Mouse (Mus musculus) embryonic facial prominence, embryonic 15.5 days (tissue): ENCODE data around the gene Ppil4. TPM values are rescaled to one million over a fixed set of nuclear protein-coding genes. Genes with fewer than 3 reads are reported as not detected.

ENCODE experiments used
- ATAC-seq: fragments of 200-750 bp; cut with Nextera tagmentation; 2 replicates; pipeline ENCODE4 v1.8.0; 2017; ENCODE audit warnings: low read depth, moderate TSS enrichment; ENCODE audit not compliant: insufficient number of reproducible peaks, low FRiP score, low TSS enrichment
- H3K27ac ChIP-seq: fragments of 300-500 bp; sonication (generic); replicated peaks from 2 replicates; pipeline ENCODE4 v1.5.1; 2015; ENCODE audit warnings: mild to moderate bottlenecking, inconsistent platforms
- H3K27me3 ChIP-seq: fragments of 300-500 bp; sonication (generic); 2 replicates; pipeline ENCODE4 v1.6.1; 2015; ENCODE audit warnings: inconsistent platforms
- H3K36me3 ChIP-seq: fragments of 300-500 bp; sonication (generic); 2 replicates; pipeline ENCODE4 v1.6.1; 2015; ENCODE audit warnings: mild to moderate bottlenecking, inconsistent platforms
- H3K4me1 ChIP-seq: fragments of 300-500 bp; sonication (generic); 2 replicates; pipeline ENCODE4 v1.6.1; 2015; ENCODE audit warnings: inconsistent platforms
- H3K4me2 ChIP-seq: fragments of 300-500 bp; sonication (generic); replicated peaks from 2 replicates; pipeline ENCODE4 v1.6.1; 2015; ENCODE audit warnings: mild to moderate bottlenecking, inconsistent platforms
- H3K4me3 ChIP-seq: fragments of 300-500 bp; sonication (generic); replicated peaks from 2 replicates; pipeline ENCODE4 v1.5.1; 2015; ENCODE audit warnings: mild to moderate bottlenecking, inconsistent platforms
- H3K9ac ChIP-seq: fragments of 300-500 bp; sonication (generic); 2 replicates; pipeline ENCODE4 v1.6.1; 2015; ENCODE audit warnings: inconsistent platforms
- H3K9me3 ChIP-seq: fragments of 300-500 bp; sonication (generic); replicated peaks from 2 replicates; pipeline ENCODE4 v1.6.1; 2016; ENCODE audit warnings: inconsistent platforms
- WGBS: fragments of 180-500 bp; shearing (Covaris S2); methylation state at CpG from one replicate; pipeline ENCODE4 v1.1.7; 2015; 5-methylcytosine and 5-hydroxymethylcytosine counted together
- polyA plus RNA-seq: library from polyadenylated mRNA; unstranded; fragments of >200 nt; fragmentation: Nextera tagmentation; extraction: Ambion mirVana; gene quantifications from 2 replicates; pipeline ENCODE4 v1.2.1, GENCODE M21; 2015

The Ppil4 gene
- polyA plus RNA-seq, 1 experiment from 2014 or later, result 37.5 TPM

GRCm38 (mm10) chr10:7825281-7825665 lies 32.6 kb downstream of the Ppil4 start:
- Histone ChIP-seq H3K27ac (no peak overlapping the region), H3K4me3 (no peak overlapping the region), H3K27me3 (no peaks in the 10 kb centered on the region), H3K4me1 (no peaks in the 10 kb centered on the region), H3K4me2 (no peak overlapping the region), H3K36me3 (peaks cover 33% of the 10 kb centered on the region), H3K9me3 (no peaks in the 10 kb centered on the region), H3K9ac (no peak overlapping the region)
- 83% methylated on average over 4 of the region's 4 CpGs for WGBS
- ATAC-seq, result no peak

- peaks cover 28% of the 10 kb centered on the region for H3K36me3 ChIP-seq
- H3K27me3 ChIP-seq, result no peaks in the 10 kb centered on the region
- ATAC-seq, result no peak
- WGBS, result 90% methylated on average over 9 of the region's 9 CpGs
- H3K9ac ChIP-seq, result no peak overlapping the region
- no peaks in the 10 kb centered on the region for H3K9me3 ChIP-seq
- H3K27ac ChIP-seq, result no peak overlapping the region
- H3K4me3 ChIP-seq, result no peak overlapping the region
- H3K4me2 ChIP-seq, result no peak overlapping the region
- H3K4me1 ChIP-seq, result no peaks in the 10 kb centered on the region
These were observed 33.4 kb downstream of the Ppil4 start for GRCm38 (mm10) chr10:7826106-7826505.

GRCm38 (mm10) chr10:7832171-7832676 lies 39.5 kb downstream of the Ppil4 start, which contains the start of gene Zc3h12d:
Gene Zc3h12d, plus strand, starts transcription at chr10:7832470.
- Histone ChIP-seq H3K9me3 (no peaks in the 10 kb centered on the region), H3K4me3 (peak within 1 kb of the TSS; percentile 29), H3K4me2 (peak within 1 kb of the TSS; percentile 48), H3K27me3 (no peaks in the 10 kb centered on the region), H3K36me3 (0 out of 2 replicates have a peak, but pooled peaks cover 3% of the 10 kb centered on the region), H3K4me1 (peaks cover 9% of the 10 kb centered on the region), H3K27ac (no peak within 1 kb of the TSS), H3K9ac (no peak within 1 kb of the TSS)
- 6% methylated on average over 15 of the region's 15 CpGs for WGBS
- peak; percentile 84 for ATAC-seq

GRCm38 (mm10) chr10:7833377-7834165 lies 40.9 kb downstream of the Ppil4 start:
- Histone ChIP-seq H3K4me1 (peaks cover 9% of the 10 kb centered on the region), H3K27me3 (no peaks in the 10 kb centered on the region), H3K4me2 (no peak overlapping the region), H3K27ac (no peak overlapping the region), H3K36me3 (no peaks in the 10 kb centered on the region), H3K9me3 (no peaks in the 10 kb centered on the region), H3K9ac (no peak overlapping the region), H3K4me3 (no peak overlapping the region)
- WGBS, result 78% methylated on average over 9 of the region's 9 CpGs
- ATAC-seq, result no peak

GRCm38 (mm10) chr10:7834671-7835225 lies 42.1 kb downstream of the Ppil4 start:
- no peak for ATAC-seq
- no peaks in the 10 kb centered on the region; the same call in 1 of the 2 replicates for H3K27me3 ChIP-seq

GRCm38 (mm10) chr10:7836902-7837301 lies 44.2 kb downstream of the Ppil4 start:
- Histone ChIP-seq H3K4me2 (no peak overlapping the region), H3K27me3 (no peaks in the 10 kb centered on the region; the same call in 1 of the 2 replicates), H3K4me3 (no peak overlapping the region), H3K36me3 (no peaks in the 10 kb centered on the region), H3K9ac (no peak overlapping the region), H3K9me3 (no peaks in the 10 kb centered on the region), H3K4me1 (peaks cover 7% of the 10 kb centered on the region), H3K27ac (no peak overlapping the region)
- no peak for ATAC-seq
- 74% methylated on average over 2 of the region's 2 CpGs for WGBS

More at GRCm38 (mm10) chr10:7834671-7835225, 42.1 kb downstream of the Ppil4 start:
- H3K9ac ChIP-seq, result no peak overlapping the region
- peaks cover 9% of the 10 kb centered on the region for H3K4me1 ChIP-seq
- H3K36me3 ChIP-seq, result no peaks in the 10 kb centered on the region
- H3K4me2 ChIP-seq, result no peak overlapping the region
- H3K9me3 ChIP-seq, result no peaks in the 10 kb centered on the region
- no peak overlapping the region for H3K27ac ChIP-seq
- WGBS, result 64% methylated on average over 10 of the region's 10 CpGs
- H3K4me3 ChIP-seq, result no peak overlapping the region

GRCm38 (mm10) chr10:7837446-7837845 lies 44.8 kb downstream of the Ppil4 start:
- no peak for ATAC-seq
- H3K36me3 ChIP-seq, result no peaks in the 10 kb centered on the region
- H3K9me3 ChIP-seq, result no peaks in the 10 kb centered on the region
- H3K9ac ChIP-seq, result no peak overlapping the region
- no peak overlapping the region for H3K4me2 ChIP-seq
- WGBS, result 88% methylated on average over 8 of the region's 8 CpGs
- H3K4me1 ChIP-seq, result peaks cover 2% of the 10 kb centered on the region
- H3K27me3 ChIP-seq, result no peaks in the 10 kb centered on the region; the same call in 1 of the 2 replicates
- H3K4me3 ChIP-seq, result no peak overlapping the region
- no peak overlapping the region for H3K27ac ChIP-seq

GRCm38 (mm10) chr10:7838036-7838435 lies 45.3 kb downstream of the Ppil4 start:
- ATAC-seq, result no peak
- H3K27me3 ChIP-seq, result no peaks in the 10 kb centered on the region; the same call in 1 of the 2 replicates
- WGBS, result 82% methylated on average over 8 of the region's 8 CpGs
- no peak overlapping the region for H3K9ac ChIP-seq
- H3K36me3 ChIP-seq, result no peaks in the 10 kb centered on the region
- no peak overlapping the region for H3K27ac ChIP-seq
- no peak overlapping the region for H3K4me3 ChIP-seq
- H3K9me3 ChIP-seq, result no peaks in the 10 kb centered on the region
- H3K4me1 ChIP-seq, result no peaks in the 10 kb centered on the region
- no peak overlapping the region for H3K4me2 ChIP-seq

- Histone ChIP-seq H3K27me3 (no peaks in the 10 kb centered on the region; the same call in 1 of the 2 replicates), H3K4me1 (no peaks in the 10 kb centered on the region), H3K27ac (no peak overlapping the region), H3K36me3 (no peaks in the 10 kb centered on the region), H3K4me3 (no peak overlapping the region), H3K4me2 (no peak overlapping the region), H3K9ac (no peak overlapping the region), H3K9me3 (no peaks in the 10 kb centered on the region)
- ATAC-seq, result 0 out of 2 replicates have a peak, but pooled peaks have one; percentile 47
- 74% methylated on average over 5 of the region's 5 CpGs for WGBS
These were observed 46.3 kb downstream of the Ppil4 start for GRCm38 (mm10) chr10:7838874-7839421.

GRCm38 (mm10) chr10:7839551-7840352 lies 47.1 kb downstream of the Ppil4 start:
- 79% methylated on average over 22 of the region's 22 CpGs for WGBS
- no peak for ATAC-seq
- no peak overlapping the region for H3K27ac ChIP-seq
- H3K4me3 ChIP-seq, result no peak overlapping the region
- H3K4me2 ChIP-seq, result no peak overlapping the region
- H3K27me3 ChIP-seq, result no peaks in the 10 kb centered on the region; the same call in 1 of the 2 replicates
- no peaks in the 10 kb centered on the region for H3K4me1 ChIP-seq
- H3K36me3 ChIP-seq, result no peaks in the 10 kb centered on the region
- H3K9ac ChIP-seq, result no peak overlapping the region
- H3K9me3 ChIP-seq, result no peaks in the 10 kb centered on the region

- H3K9ac ChIP-seq, result no peak overlapping the region
- H3K27ac ChIP-seq, result no peak overlapping the region
- H3K4me2 ChIP-seq, result no peak overlapping the region
- no peaks in the 10 kb centered on the region; the same call in 1 of the 2 replicates for H3K27me3 ChIP-seq
- no peak overlapping the region for H3K4me3 ChIP-seq
- H3K9me3 ChIP-seq, result no peaks in the 10 kb centered on the region
- ATAC-seq, result no peak
- no peaks in the 10 kb centered on the region for H3K4me1 ChIP-seq
- 80% methylated on average over 2 of the region's 2 CpGs for WGBS
- H3K36me3 ChIP-seq, result no peaks in the 10 kb centered on the region
These were observed 47.7 kb downstream of the Ppil4 start for GRCm38 (mm10) chr10:7840353-7840733.
